Mouse (Mus musculus) lung, embryonic 14.5 days (tissue): ENCODE results near the gene Kcnrg. TPM values are rescaled to one million over a fixed set of nuclear protein-coding genes. Genes with fewer than 3 reads are reported as not detected.

Experiments
- ATAC-seq: fragments of 200-750 bp; cut with Nextera tagmentation; 2 replicates; pipeline ENCODE4 v1.8.0; 2017; ENCODE audit warnings: mild to moderate bottlenecking, moderate TSS enrichment, moderate library complexity; ENCODE audit not compliant: insufficient read depth
- DNase-seq: peaks from one replicate; pipeline ENCODE4 v3.0.0-alpha.2; 2015
- H3K27ac ChIP-seq: fragments of 300-500 bp; sonication (generic); 2 replicates; pipeline ENCODE4 v1.5.1; 2014; ENCODE audit warnings: low read depth, mild to moderate bottlenecking, moderate library complexity
- H3K27me3 ChIP-seq: fragments of 300-500 bp; sonication (generic); 2 replicates; pipeline ENCODE4 v1.6.1; 2014; ENCODE audit warnings: low read length, control low read depth; ENCODE audit not compliant: insufficient read depth
- H3K36me3 ChIP-seq: fragments of 300-500 bp; sonication (generic); 2 replicates; pipeline ENCODE4 v1.6.1; 2014; ENCODE audit warnings: control low read depth; ENCODE audit not compliant: insufficient read depth
- H3K4me1 ChIP-seq: fragments of 300-500 bp; sonication (generic); 2 replicates; pipeline ENCODE4 v1.6.1; 2014; ENCODE audit warnings: antibody characterized with exemption, control low read depth; ENCODE audit not compliant: insufficient read depth
- H3K4me2 ChIP-seq: fragments of 300-500 bp; sonication (generic); 2 replicates; pipeline ENCODE4 v1.6.1; 2014; ENCODE audit warnings: mild to moderate bottlenecking
- H3K4me3 ChIP-seq: fragments of 300-500 bp; sonication (generic); 2 replicates; pipeline ENCODE4 v1.5.1; 2014; ENCODE audit warnings: low read depth, low read length
- H3K9ac ChIP-seq: fragments of 300-500 bp; sonication (generic); 2 replicates; pipeline ENCODE4 v1.6.1; 2014
- H3K9me3 ChIP-seq: fragments of 300-500 bp; sonication (generic); 2 replicates; pipeline ENCODE4 v1.6.1; 2016; ENCODE audit warnings: low read depth, low read length, control low read depth
- CTCF ChIP-seq: IDR thresholded peaks from 2 replicates; pipeline ENCODE4 v1.5.1; 2016; ENCODE audit warnings: antibody characterized with exemption, low read depth
- WGBS: fragments of 180-500 bp; shearing (Covaris S2); extraction: QIAGEN DNeasy Blood & Tissue Kit; methylation state at CpG from one replicate; pipeline ENCODE4 v1.1.7; 2014; 5-methylcytosine and 5-hydroxymethylcytosine counted together
- polyA plus RNA-seq: library from polyadenylated mRNA; unstranded; fragments of >200 nt; fragmentation: Nextera tagmentation; extraction: Ambion mirVana; gene quantifications from 2 replicates; pipeline ENCODE4 v1.2.1, GENCODE M21; 2014

The Kcnrg gene
- polyA plus RNA-seq, 1 experiment from 2014 or later: 0.74 TPM

DNA sequence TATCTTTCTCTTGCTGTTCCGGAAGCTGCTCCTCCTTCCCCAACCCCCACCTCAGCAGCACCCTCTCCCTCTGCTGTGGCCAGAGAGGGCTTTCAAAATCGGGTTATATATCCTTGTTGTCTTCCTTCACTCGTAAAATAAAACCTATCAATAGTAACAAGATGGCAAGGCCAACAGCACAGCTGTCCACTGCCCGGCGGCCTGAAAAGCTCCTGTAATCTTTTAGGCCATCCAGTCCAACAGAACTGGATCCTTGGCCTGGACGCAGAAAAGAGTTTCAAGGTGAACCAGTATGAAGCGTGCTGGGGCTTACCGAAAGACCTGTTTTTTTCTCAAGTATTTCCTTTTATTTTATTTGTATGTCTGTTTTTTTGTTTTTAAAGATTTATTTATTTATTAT is 31.3 kb upstream of the Kcnrg start:
- no peak overlapping the region for H3K27ac ChIP-seq
- 84% methylated on average over 8 of the region's 8 CpGs for WGBS
- TF ChIP-seq CTCF: no peak
- H3K9ac ChIP-seq: no peak overlapping the region
- no peaks in the 10 kb centered on the region for H3K4me1 ChIP-seq
- H3K27me3 ChIP-seq: no peaks in the 10 kb centered on the region
- H3K4me2 ChIP-seq: no peak overlapping the region
- ATAC-seq (no peak), DNase-seq (no peak)
- no peaks in the 10 kb centered on the region for H3K36me3 ChIP-seq
- no peaks in the 10 kb centered on the region for H3K9me3 ChIP-seq
- no peak overlapping the region for H3K4me3 ChIP-seq

DNA sequence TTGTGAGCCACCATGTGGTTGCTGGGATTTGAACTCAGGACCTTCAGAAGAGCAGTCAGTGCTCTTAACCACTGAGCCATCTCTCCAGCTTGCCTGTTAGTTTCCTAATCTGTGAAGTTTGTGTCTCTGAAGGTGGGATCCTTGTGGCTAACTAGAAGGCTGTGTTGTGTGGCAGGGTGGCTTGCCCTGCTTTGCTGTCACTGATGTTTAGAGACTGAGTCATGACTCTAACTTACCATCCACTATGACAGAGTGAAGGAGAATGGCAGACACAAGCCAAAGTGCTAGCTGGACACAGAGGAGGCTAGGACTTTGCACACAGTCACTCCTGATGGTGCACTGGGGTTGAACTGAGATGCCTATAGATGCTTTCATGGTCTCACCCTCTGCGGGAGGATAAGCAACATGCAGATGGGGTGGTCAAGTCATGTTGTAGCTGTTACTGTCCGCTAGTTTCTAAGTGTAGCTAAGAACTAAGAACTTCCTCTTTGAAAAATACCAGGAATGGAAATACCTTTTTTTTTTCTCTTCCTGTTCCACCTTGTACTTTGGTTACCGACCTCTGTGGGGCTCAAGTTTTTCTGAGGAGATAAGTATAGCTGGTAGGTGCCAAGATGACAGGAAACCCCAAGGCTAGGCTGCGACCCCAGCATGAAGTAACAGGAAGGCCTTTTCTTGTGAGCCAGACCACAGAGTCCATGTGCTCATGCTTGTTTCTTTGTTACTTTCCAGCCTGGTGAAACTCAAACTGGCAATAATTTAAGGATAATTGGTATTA is 17.8 kb upstream of the Kcnrg start:
- Histone ChIP-seq H3K4me3 (no peak overlapping the region), H3K9ac (no peak overlapping the region), H3K27ac (no peak overlapping the region), H3K4me1 (no peaks in the 10 kb centered on the region), H3K27me3 (no peaks in the 10 kb centered on the region), H3K9me3 (no peaks in the 10 kb centered on the region), H3K4me2 (no peak overlapping the region), H3K36me3 (no peaks in the 10 kb centered on the region)
- DNase-seq (no peak), ATAC-seq (no peak)
- 65% methylated on average over 4 of the region's 4 CpGs for WGBS
- TF ChIP-seq CTCF: no peak

DNA sequence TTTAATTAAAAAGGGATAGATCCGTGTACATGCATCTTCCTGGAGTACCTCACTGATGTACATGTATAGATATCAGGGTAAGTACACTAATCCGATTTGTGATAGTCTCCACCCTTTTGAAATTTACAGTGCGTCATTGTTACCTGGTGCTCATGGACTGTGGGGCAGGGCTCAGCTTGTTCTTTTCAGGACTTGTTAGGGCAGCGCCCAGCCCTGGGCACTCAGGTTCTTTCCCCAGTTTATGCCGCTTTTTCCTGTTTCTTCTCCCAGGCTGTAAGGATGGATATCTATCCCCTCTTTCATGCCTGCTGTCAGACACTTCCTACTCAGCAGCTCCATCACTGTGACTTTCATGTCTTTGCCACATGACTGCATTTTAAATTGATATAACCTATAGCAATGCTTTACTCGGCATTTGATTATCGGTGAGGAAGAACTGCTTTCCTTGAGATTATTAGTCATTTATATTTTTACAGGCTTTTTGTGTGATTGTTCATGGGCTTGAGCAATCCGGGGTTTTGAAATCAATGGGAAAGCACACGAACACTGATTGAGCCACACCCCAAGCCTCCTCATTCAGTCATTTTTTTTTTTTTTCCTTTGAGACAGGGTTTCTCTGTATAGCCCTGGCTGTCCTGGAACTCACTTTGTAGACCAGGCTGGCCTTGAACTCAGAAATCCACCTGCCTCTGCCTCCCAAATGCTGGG is 10.4 kb upstream of the Kcnrg start:
- H3K9ac ChIP-seq: no peak overlapping the region
- peaks cover 6% of the 10 kb centered on the region; the same call in 1 of the 2 replicates for H3K4me1 ChIP-seq
- no peaks in the 10 kb centered on the region for H3K27me3 ChIP-seq
- H3K4me3 ChIP-seq: no peak overlapping the region
- 0 out of 2 replicates have a peak, but pooled peaks cover 5% of the 10 kb centered on the region for H3K36me3 ChIP-seq
- no peaks in the 10 kb centered on the region for H3K9me3 ChIP-seq
- DNase-seq (no peak), ATAC-seq (no peak)
- no peak overlapping the region for H3K4me2 ChIP-seq
- WGBS: 85% methylated on average over 9 of the region's 9 CpGs
- TF ChIP-seq CTCF: no peak
- H3K27ac ChIP-seq: no peak overlapping the region

DNA sequence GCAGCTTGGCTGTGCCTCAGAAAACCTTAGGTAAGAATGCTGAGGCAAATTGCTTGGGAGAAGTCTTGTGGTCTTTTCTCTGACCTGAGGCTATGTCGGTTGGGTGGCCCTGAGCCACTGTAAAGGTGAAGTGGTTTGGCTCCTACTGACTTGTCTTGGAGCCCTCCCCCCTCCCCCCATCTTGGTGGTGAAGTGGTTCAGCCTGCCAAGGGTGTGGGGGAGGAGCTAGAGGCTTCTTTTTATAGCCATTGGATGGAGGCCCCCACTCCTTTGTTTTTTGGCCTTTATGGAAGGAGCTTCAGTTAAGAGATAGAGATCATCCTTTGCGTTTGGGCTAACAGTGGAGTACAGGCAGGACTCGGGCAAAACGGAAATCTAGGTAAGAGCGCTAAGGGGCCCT is 9.3 kb upstream of the Kcnrg start, which contains the start of gene Trim13:
TSS of gene Trim13 (plus strand) at position 280 of the 400 bp plus-strand sequence.
- Histone ChIP-seq H3K4me1 (peaks cover 6% of the 10 kb centered on the region; the same call in 1 of the 2 replicates), H3K9ac (peak within 1 kb of the TSS; percentile 79; the same call in 1 of the 2 replicates), H3K9me3 (no peaks in the 10 kb centered on the region), H3K4me3 (peak within 1 kb of the TSS; percentile 72), H3K4me2 (peak within 1 kb of the TSS; percentile 63), H3K27me3 (no peaks in the 10 kb centered on the region), H3K27ac (no peak within 1 kb of the TSS), H3K36me3 (0 out of 2 replicates have a peak, but pooled peaks cover 5% of the 10 kb centered on the region)
- no peak for ATAC-seq
- TF ChIP-seq CTCF: no peak
- WGBS: 53% methylated on average over 5 of the region's 5 CpGs
- no peak for DNase-seq

DNA sequence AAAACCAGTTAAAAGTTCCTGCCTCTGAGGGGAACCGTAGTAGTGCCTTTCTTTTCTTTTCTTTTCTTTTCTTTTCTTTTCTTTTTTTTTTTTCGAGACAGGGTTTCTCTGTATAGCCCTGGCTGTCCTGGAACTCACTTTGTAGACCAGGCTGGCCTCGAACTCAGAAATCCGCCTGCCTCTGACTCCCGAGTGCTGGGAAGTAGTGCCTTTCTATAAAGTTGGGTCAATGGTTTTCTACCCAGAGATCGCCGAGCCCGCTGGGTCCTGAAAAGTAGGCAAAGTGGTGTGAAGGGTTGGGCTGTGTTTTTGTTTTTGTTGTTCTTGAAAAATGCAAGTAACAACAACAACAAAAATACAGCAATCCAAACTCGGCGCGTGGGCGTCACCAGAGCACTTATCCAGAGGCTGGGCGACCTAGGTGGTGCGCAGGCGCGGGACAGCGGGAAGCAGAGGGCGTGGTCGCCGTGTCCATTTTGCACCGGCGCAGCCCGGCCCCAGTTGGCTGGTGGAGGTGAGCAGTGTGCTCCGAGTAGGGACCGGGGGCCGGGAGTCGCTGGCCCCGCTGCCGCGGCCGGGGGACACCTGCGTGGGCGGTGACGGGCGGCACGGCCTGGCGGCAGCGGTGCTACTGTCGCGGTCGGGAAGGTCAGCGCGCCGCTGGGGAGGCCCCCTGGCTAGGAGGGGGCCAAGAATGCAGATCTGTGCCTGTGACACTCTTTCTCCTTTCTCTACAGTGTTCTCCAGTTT is 8.0 kb upstream of the Kcnrg start:
- Histone ChIP-seq H3K4me3 (peak overlapping the region; percentile 72), H3K9me3 (no peaks in the 10 kb centered on the region), H3K4me1 (peaks cover 6% of the 10 kb centered on the region; the same call in 1 of the 2 replicates), H3K36me3 (peaks cover 7% of the 10 kb centered on the region; the same call in 1 of the 2 replicates), H3K9ac (peak overlapping the region; percentile 79), H3K27me3 (no peaks in the 10 kb centered on the region), H3K4me2 (peak overlapping the region; percentile 63), H3K27ac (peak overlapping the region; percentile 73)
- peak; percentile 92 for DNase-seq
- WGBS: 5% methylated on average over 44 of the region's 44 CpGs
- ATAC-seq: peak; percentile 98
- TF ChIP-seq CTCF: no peak

DNA sequence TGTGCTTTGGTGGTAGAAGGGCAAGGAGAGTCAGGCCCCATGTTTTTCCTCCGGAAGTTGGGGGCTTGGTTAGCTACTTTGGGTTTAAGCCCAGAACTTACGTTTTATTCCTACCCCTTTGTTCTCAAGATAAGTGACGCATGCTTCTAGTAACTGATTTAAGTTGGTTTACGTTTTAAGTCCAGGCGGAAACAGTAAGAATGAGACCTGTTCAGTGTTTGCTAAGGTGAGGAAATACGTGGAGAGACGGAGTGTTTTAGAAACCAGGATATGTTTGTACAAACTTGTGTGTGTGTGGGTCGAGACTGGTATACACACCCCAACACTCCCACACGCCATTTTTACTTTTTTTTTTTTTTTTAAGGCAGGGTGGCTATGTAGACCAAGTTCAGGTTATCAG is 5.9 kb upstream of the Kcnrg start:
- no peak for ATAC-seq
- no peak overlapping the region for H3K4me2 ChIP-seq

More for the DNA sequence above, 5.9 kb upstream of the Kcnrg start:
- 68% methylated on average over 9 of the region's 9 CpGs for WGBS
- H3K9ac ChIP-seq: no peak overlapping the region
- H3K4me1 ChIP-seq: peaks cover 6% of the 10 kb centered on the region; the same call in 1 of the 2 replicates
- H3K9me3 ChIP-seq: no peaks in the 10 kb centered on the region
- TF ChIP-seq CTCF: no peak
- H3K27ac ChIP-seq: no peak overlapping the region
- H3K4me3 ChIP-seq: no peak overlapping the region
- DNase-seq: no peak
- no peaks in the 10 kb centered on the region for H3K27me3 ChIP-seq
- peaks cover 22% of the 10 kb centered on the region; the same call in 1 of the 2 replicates for H3K36me3 ChIP-seq
